Mouse (Mus musculus): ENCODE measurements around the gene Lrrc8c. TPM values are rescaled to one million over a fixed set of nuclear protein-coding genes. Genes with fewer than 3 reads are reported as not detected.

Lrrc8c gene
- polyA plus RNA-seq, 1 experiment from 2014 or later = 13.2 TPM

GRCm38 (mm10) chr5:105586655-105587054 is 67.5 kb downstream of the Lrrc8c start:
- ATAC-seq (ENCODE audit: insufficient number of reproducible peaks, insufficient read depth, low FRiP score, low TSS enrichment) = no peak; the same call in 1 of the 2 replicates
- WGBS = 37% methylated on average over 5 of the region's 5 CpGs
- no peaks in the 10 kb centered on the region for H3K36me3 ChIP-seq
- no peaks in the 10 kb centered on the region for H3K27me3 ChIP-seq
- no peak overlapping the region for H3K4me3 ChIP-seq
- H3K4me1 ChIP-seq = peaks cover 27% of the 10 kb centered on the region
- H3K9ac ChIP-seq = no peak overlapping the region
- H3K27ac ChIP-seq = peak overlapping the region; percentile 64; the same call in 1 of the 2 replicates
- no peaks in the 10 kb centered on the region for H3K9me3 ChIP-seq
- no peak overlapping the region for H3K4me2 ChIP-seq (replicated peaks)

DNA sequence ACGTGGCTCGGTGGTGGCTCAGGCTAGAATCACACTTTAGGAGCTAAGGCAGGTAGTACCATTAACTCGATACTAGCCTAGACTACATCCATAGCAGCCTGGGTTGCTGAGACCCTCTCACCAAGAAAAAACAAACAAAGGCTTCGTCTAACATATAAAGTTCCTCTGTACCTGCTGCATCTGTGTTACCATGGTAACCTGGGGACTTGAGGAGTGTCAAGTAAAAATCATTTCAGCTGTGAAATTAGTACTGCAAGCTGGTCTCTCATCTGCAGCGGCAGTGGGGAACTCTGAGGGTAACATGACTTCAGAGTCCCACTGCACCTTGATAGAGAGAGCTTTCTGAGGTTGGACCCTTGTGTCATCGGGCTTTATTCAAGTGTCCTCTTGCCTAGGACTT is 68.3 kb downstream of the Lrrc8c start:
- Histone ChIP-seq H3K9me3 (no peaks in the 10 kb centered on the region), H3K4me3 (no peak overlapping the region), H3K36me3 (no peaks in the 10 kb centered on the region), H3K27me3 (no peaks in the 10 kb centered on the region), H3K27ac (0 out of 2 replicates have a peak overlapping the region, but pooled peaks have one; percentile 7), H3K4me1 (peaks cover 27% of the 10 kb centered on the region), H3K9ac (no peak overlapping the region), H3K4me2 (replicated peaks) (no peak overlapping the region)
- ATAC-seq (ENCODE audit: insufficient number of reproducible peaks, insufficient read depth, low FRiP score, low TSS enrichment) = no peak
- 47% methylated on average over 6 of the region's 6 CpGs for WGBS

- no peak for ATAC-seq (ENCODE audit: insufficient number of reproducible peaks, insufficient read depth, low FRiP score, low TSS enrichment)
- WGBS = 86% methylated on average over 4 of the region's 4 CpGs
- Histone ChIP-seq H3K9me3 (no peaks in the 10 kb centered on the region), H3K27ac (no peak overlapping the region), H3K36me3 (no peaks in the 10 kb centered on the region), H3K4me1 (peaks cover 27% of the 10 kb centered on the region), H3K4me3 (no peak overlapping the region), H3K9ac (no peak overlapping the region), H3K4me2 (replicated peaks) (no peak overlapping the region), H3K27me3 (no peaks in the 10 kb centered on the region)
Measured at GRCm38 (mm10) chr5:105588683-105589082, 69.5 kb downstream of the Lrrc8c start.

- Histone ChIP-seq H3K4me3 (no peak overlapping the region), H3K9me3 (no peaks in the 10 kb centered on the region), H3K4me2 (replicated peaks) (no peak overlapping the region), H3K36me3 (no peaks in the 10 kb centered on the region), H3K27me3 (no peaks in the 10 kb centered on the region), H3K9ac (no peak overlapping the region), H3K4me1 (peaks cover 27% of the 10 kb centered on the region), H3K27ac (no peak overlapping the region)
- WGBS = 79% methylated on average over 3 of the region's 3 CpGs
- ATAC-seq (ENCODE audit: insufficient number of reproducible peaks, insufficient read depth, low FRiP score, low TSS enrichment) = no peak
Measured at GRCm38 (mm10) chr5:105589119-105589518, 69.9 kb downstream of the Lrrc8c start.

DNA sequence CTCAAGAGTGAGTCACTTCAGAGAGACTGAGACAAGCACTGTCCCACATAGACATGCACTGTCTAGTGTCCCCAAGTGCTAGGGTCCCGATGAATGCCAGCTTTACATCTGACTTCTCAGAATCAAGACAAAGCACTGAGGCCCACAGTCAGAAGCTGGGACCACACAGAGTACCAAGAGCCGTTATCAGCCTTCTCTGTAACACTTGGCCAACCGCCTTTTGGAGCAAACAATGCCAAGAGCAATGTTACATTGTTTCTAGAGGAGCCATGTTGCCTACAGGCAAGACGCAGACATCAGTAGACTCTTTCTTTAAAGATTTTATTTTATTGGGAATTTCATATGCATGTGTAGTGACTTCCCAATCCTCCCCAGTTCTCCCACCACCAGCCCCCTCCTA is 73.2 kb downstream of the Lrrc8c start:
- Histone ChIP-seq H3K27ac (no peak overlapping the region), H3K9ac (no peak overlapping the region), H3K9me3 (no peaks in the 10 kb centered on the region), H3K4me1 (peaks cover 5% of the 10 kb centered on the region), H3K4me3 (no peak overlapping the region), H3K4me2 (replicated peaks) (no peak overlapping the region), H3K27me3 (no peaks in the 10 kb centered on the region), H3K36me3 (no peaks in the 10 kb centered on the region)
- ATAC-seq (ENCODE audit: insufficient number of reproducible peaks, insufficient read depth, low FRiP score, low TSS enrichment) = no peak
- WGBS = 82% methylated on average over 4 of the region's 4 CpGs

DNA sequence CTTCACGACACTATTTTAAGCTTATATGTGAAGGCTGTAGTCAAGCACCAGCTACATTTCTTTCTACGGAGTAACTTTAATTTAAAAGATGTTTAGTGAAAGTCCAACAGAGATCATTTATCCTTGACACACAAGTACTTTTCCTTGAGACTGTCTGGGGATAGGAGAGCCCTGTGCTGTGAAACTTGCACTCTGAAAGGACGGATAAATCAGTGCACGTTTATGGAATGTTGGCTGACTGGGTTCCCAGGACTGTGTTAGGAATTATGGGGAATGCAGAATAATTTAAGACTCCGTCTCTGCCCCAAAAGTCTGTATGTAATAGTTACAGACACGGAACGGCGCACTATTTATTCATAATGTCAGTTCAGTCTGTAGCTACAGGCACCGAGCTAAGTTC is 74.4 kb downstream of the Lrrc8c start:
- ATAC-seq (ENCODE audit: insufficient number of reproducible peaks, insufficient read depth, low FRiP score, low TSS enrichment) = no peak
- no peaks in the 10 kb centered on the region for H3K36me3 ChIP-seq
- no peaks in the 10 kb centered on the region for H3K27me3 ChIP-seq
- H3K9me3 ChIP-seq = no peaks in the 10 kb centered on the region
- no peak overlapping the region for H3K9ac ChIP-seq
- no peaks in the 10 kb centered on the region for H3K4me1 ChIP-seq
- 92% methylated on average over 9 of the region's 9 CpGs for WGBS
- H3K4me2 ChIP-seq (replicated peaks) = no peak overlapping the region
- H3K4me3 ChIP-seq = no peak overlapping the region
- H3K27ac ChIP-seq = no peak overlapping the region

DNA sequence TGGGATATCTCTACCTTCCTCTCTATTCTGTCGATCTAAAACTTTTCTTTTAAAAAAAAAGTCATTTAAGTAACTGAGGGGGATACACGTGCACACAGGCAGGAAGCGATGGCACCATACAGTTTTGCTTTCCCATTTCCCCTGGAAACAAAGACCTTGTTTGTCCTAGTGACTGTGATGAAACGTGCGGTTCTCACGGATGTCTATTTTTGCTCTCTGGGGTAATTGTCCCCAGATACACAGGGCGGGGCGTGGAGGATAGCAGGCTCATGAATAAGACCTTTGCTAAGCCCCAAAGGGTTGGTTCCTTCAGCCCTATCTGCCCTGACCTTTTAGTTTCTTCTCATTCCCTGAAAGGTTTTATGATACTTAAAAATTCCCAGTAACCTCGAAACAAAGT is 79.7 kb downstream of the Lrrc8c start:
- no peak overlapping the region for H3K9ac ChIP-seq
- H3K9me3 ChIP-seq = no peaks in the 10 kb centered on the region
- ATAC-seq (ENCODE audit: insufficient number of reproducible peaks, insufficient read depth, low FRiP score, low TSS enrichment) = no peak
- no peaks in the 10 kb centered on the region for H3K36me3 ChIP-seq
- no peak overlapping the region for H3K27ac ChIP-seq
- 35% methylated on average over 9 of the region's 9 CpGs for WGBS
- no peaks in the 10 kb centered on the region for H3K4me1 ChIP-seq
- no peak overlapping the region for H3K4me2 ChIP-seq (replicated peaks)
- no peak overlapping the region for H3K4me3 ChIP-seq
- H3K27me3 ChIP-seq = no peaks in the 10 kb centered on the region

DNA sequence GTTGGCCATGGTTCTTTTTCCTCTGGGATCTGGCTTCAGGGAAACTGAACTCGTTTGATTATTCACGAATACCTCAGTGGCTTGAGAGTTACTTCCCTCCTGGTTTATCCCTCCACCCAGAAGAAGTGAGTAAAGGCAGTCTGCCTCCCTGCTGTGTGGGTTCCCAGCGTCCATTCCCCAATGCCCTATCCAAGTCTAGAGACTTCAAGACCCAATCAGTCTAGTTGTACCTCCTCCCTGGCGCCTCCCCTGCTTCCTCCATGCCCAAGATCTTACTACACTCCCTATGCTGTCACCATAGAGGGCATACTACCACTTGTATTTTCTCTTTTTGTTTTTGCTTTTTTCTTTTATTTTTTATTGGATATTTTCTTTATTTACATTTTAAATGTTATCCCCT is 80.1 kb downstream of the Lrrc8c start:
- WGBS = 44% methylated on average over 4 of the region's 4 CpGs
- Histone ChIP-seq H3K27ac (no peak overlapping the region), H3K27me3 (no peaks in the 10 kb centered on the region), H3K4me2 (replicated peaks) (no peak overlapping the region), H3K9me3 (no peaks in the 10 kb centered on the region), H3K36me3 (no peaks in the 10 kb centered on the region), H3K4me3 (no peak overlapping the region), H3K4me1 (no peaks in the 10 kb centered on the region), H3K9ac (no peak overlapping the region)
- no peak for ATAC-seq (ENCODE audit: insufficient number of reproducible peaks, insufficient read depth, low FRiP score, low TSS enrichment)

DNA sequence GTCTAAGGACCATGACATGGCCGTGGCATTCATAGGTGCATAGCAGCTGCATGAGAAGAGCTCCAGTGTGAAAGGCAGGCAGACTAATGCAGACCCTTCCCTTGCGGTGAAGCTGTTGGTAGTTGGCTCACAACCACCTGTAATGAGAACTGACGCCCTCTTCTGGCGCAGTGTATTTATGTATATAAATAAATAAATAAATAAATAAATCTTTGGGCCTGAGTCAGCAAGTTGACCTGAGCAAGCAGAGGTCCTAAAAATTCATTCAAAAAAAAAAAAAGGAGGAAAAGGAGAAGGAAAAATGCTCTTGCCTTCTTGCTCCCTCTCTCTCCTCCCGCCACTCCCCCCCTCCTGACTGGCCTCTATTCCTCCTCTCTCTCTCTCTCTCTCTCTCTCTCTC is 81.8 kb downstream of the Lrrc8c start:
- no peaks in the 10 kb centered on the region for H3K9me3 ChIP-seq
- no peak overlapping the region for H3K9ac ChIP-seq
- H3K4me2 ChIP-seq (replicated peaks) = no peak overlapping the region
- WGBS = 74% methylated on average over 4 of the region's 5 CpGs
- H3K4me3 ChIP-seq = no peak overlapping the region
- H3K36me3 ChIP-seq = no peaks in the 10 kb centered on the region
- no peak overlapping the region for H3K27ac ChIP-seq
- H3K4me1 ChIP-seq = no peaks in the 10 kb centered on the region
- ATAC-seq (ENCODE audit: insufficient number of reproducible peaks, insufficient read depth, low FRiP score, low TSS enrichment) = no peak
- H3K27me3 ChIP-seq = no peaks in the 10 kb centered on the region

DNA sequence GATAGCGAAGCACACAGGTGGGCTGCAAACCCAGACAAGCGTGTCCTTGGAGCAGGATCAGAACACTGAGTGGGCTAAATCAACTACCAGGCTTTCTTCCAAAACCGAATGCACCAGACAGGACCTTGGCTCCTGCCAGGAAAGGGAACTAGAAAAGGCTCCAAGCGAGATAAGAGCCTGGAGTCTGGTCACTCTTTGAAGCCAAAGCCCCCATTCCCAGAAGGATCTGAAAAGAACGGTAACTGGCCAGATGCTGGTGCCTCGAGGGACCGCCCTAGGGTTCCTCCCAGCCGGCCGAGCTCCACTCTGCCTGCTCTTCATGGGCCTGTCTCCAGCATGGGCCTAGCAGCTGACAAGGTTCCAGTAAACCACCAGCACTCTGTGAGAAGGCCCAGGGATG is 83.4 kb downstream of the Lrrc8c start:
- Histone ChIP-seq H3K27ac (no peak overlapping the region), H3K9me3 (no peaks in the 10 kb centered on the region), H3K4me1 (no peaks in the 10 kb centered on the region), H3K4me3 (no peak overlapping the region), H3K4me2 (replicated peaks) (no peak overlapping the region), H3K36me3 (peaks cover 13% of the 10 kb centered on the region; the same call in 1 of the 2 replicates), H3K9ac (no peak overlapping the region), H3K27me3 (no peaks in the 10 kb centered on the region)
- WGBS = 78% methylated on average over 9 of the region's 9 CpGs
- no peak for ATAC-seq (ENCODE audit: insufficient number of reproducible peaks, insufficient read depth, low FRiP score, low TSS enrichment)

DNA sequence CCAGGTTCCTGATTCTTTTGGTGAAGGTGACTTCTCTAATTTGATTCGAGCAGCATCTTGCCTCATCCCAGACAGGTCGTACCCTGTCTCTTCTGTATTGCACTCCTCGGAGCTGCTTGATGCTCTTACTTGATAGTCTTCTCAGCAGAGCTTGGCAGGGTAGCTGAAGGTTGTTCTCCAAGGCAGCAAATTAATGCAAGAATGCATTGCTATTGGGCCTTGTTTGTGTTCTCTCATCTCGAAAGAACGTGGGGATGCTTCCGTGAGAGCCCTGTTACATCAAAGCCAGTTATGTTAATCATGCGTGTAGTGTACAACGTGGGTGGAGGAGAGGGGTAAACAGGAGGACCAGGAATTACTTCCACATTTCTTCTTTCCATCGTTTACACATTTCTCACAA is 86.5 kb downstream of the Lrrc8c start:
- no peaks in the 10 kb centered on the region for H3K27me3 ChIP-seq
- ATAC-seq (ENCODE audit: insufficient number of reproducible peaks, insufficient read depth, low FRiP score, low TSS enrichment) = no peak
- WGBS = 79% methylated on average over 9 of the region's 9 CpGs
- H3K9me3 ChIP-seq = no peaks in the 10 kb centered on the region
- H3K27ac ChIP-seq = no peak overlapping the region
- peaks cover 22% of the 10 kb centered on the region; the same call in 1 of the 2 replicates for H3K36me3 ChIP-seq
- H3K9ac ChIP-seq = no peak overlapping the region
- no peaks in the 10 kb centered on the region for H3K4me1 ChIP-seq
- H3K4me2 ChIP-seq (replicated peaks) = no peak overlapping the region
- no peak overlapping the region for H3K4me3 ChIP-seq

DNA sequence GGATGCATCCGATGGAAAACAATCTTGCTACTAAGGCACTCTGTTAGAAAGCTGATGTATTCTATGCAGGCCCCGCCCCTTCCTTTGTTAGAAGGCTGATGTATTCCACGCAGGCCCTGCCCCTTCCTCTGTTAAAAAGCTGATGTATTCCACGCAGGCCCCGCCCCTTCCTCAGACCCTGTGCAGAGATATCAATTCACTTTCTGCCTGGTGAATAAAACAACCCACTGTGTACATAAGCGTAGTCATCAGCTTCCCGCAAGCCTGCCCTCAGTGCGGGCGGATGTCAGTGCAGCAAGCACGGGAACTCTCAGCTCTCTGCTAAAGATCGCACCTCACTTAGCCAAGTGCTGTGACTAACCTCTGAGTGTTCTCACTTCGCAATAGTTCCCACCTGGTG is 90.5 kb downstream of the Lrrc8c start:
- no peak overlapping the region for H3K4me3 ChIP-seq
- H3K36me3 ChIP-seq = peaks cover 22% of the 10 kb centered on the region; the same call in 1 of the 2 replicates
- no peak overlapping the region for H3K27ac ChIP-seq
- no peak for ATAC-seq (ENCODE audit: insufficient number of reproducible peaks, insufficient read depth, low FRiP score, low TSS enrichment)
- WGBS = 80% methylated on average over 12 of the region's 12 CpGs
- no peaks in the 10 kb centered on the region for H3K9me3 ChIP-seq
- no peak overlapping the region for H3K4me2 ChIP-seq (replicated peaks)
- no peaks in the 10 kb centered on the region for H3K27me3 ChIP-seq
- H3K4me1 ChIP-seq = no peaks in the 10 kb centered on the region
- H3K9ac ChIP-seq = no peak overlapping the region

- no peak for ATAC-seq (ENCODE audit: insufficient number of reproducible peaks, insufficient read depth, low FRiP score, low TSS enrichment)
- H3K27ac ChIP-seq = no peak overlapping the region
Measured at GRCm38 (mm10) chr5:105613002-105613401, 93.8 kb downstream of the Lrrc8c start.

More at GRCm38 (mm10) chr5:105613002-105613401, 93.8 kb downstream of the Lrrc8c start:
- Histone ChIP-seq H3K4me1 (peaks cover 3% of the 10 kb centered on the region; the same call in 1 of the 2 replicates), H3K4me2 (replicated peaks) (no peak overlapping the region), H3K36me3 (peaks cover 5% of the 10 kb centered on the region; the same call in 1 of the 2 replicates), H3K4me3 (no peak overlapping the region), H3K27me3 (no peaks in the 10 kb centered on the region), H3K9ac (no peak overlapping the region), H3K9me3 (no peaks in the 10 kb centered on the region)
- WGBS = 76% methylated on average over 9 of the region's 9 CpGs
